19 mouse cellular contexts compared by ENCODE assay signal in genomic region chr4:7171637-7172417, GRCm38 (mm10).
DNase-seq lines count a peak whose midpoint lies in the region; ATAC-seq and TF ChIP-seq lines count a peak whose summit lies in the region.
"Had no signal": no experiment of that assay in that cellular context is flagged by ENCODE, and none has a peak within 500 bp of the region (broad histone marks: within the 10 kb centered on the region; RNA-seq: fewer than 3 reads in every experiment).

No protein-coding gene starts in this region.

- TF ChIP-seq CTCF in kidney, postnatal 0 days (IDR thresholded peaks at IDR 0.05; ENCODE audit: low read depth): no peak

- 64% methylated on average over 4 of the region's 4 CpGs for WGBS in kidney, postnatal 0 days
- 35% methylated on average over 4 of the region's 4 CpGs for WGBS in intestine, embryonic 15.5 days
- WGBS in large intestine, adult 2 months: 30% methylated on average over 4 of the region's 4 CpGs

- no peak overlapping the region for H3K9ac ChIP-seq in kidney, postnatal 0 days (ENCODE audit: low read depth, low read length)
- no peak overlapping the region for H3K9ac ChIP-seq in intestine, embryonic 15.5 days
- H3K9ac ChIP-seq: forebrain, embryonic 13.5 days; hindbrain, embryonic 15.5 days had no signal

- peak; percentile 28 for DNase-seq in kidney, postnatal 0 days (ENCODE audit: low spot score)
- DNase-seq in kidney, adult 18-20 months: no peak
- DNase-seq in large intestine, adult 2 months (ENCODE audit: low read depth, low spot score): peak; percentile 10
- no peak for DNase-seq in frontal cortex, adult 2 months (ENCODE audit: extremely low spot score in 1 of 2, low spot score in 1 of 2)
- DNase-seq in layer of hippocampus, adult 9-10 months (ENCODE audit: low spot score): no peak
- DNase-seq: adrenal gland, adult 8-10 months; adrenal gland, postnatal 36 days; cerebellum, adult 18-20 months; cerebellum, adult 9-10 months; cerebellum, postnatal 14 days; gastrocnemius, adult 2 months; gastrocnemius, postnatal 14 days; heart, adult 11 months had no signal

- H3K4me2 ChIP-seq in kidney, postnatal 0 days (ENCODE audit: low read length): no peak overlapping the region
- H3K4me2 ChIP-seq in intestine, embryonic 15.5 days (replicated peaks): no peak overlapping the region
- H3K4me2 ChIP-seq: forebrain, embryonic 13.5 days; heart, embryonic 11.5 days; hindbrain, embryonic 15.5 days had no signal

- no peaks in the 10 kb centered on the region for H3K27me3 ChIP-seq in kidney, postnatal 0 days (ENCODE audit: insufficient read depth, low read length)
- no peaks in the 10 kb centered on the region for H3K27me3 ChIP-seq in intestine, embryonic 15.5 days (replicated peaks)
- H3K27me3 ChIP-seq: forebrain, embryonic 13.5 days; hindbrain, embryonic 15.5 days had no signal

- peak; percentile 79; the same call in 1 of the 2 replicates for ATAC-seq in kidney, postnatal 0 days (replicated peaks; ENCODE audit: low FRiP score, low read depth)
- peak; percentile 6 for ATAC-seq in inflammation-experienced regulatory T-cells, adult 6 months
- peak; percentile 89 for ATAC-seq in intestine, embryonic 15.5 days

- no peaks in the 10 kb centered on the region for H3K4me1 ChIP-seq in kidney, postnatal 0 days (replicated peaks; ENCODE audit: insufficient read depth, low read length)
- no peaks in the 10 kb centered on the region for H3K4me1 ChIP-seq in intestine, embryonic 15.5 days (replicated peaks)
- H3K4me1 ChIP-seq: forebrain, embryonic 10.5 days; forebrain, embryonic 13.5 days; hindbrain, embryonic 15.5 days had no signal

- H3K9me3 ChIP-seq in kidney, postnatal 0 days (replicated peaks; ENCODE audit: low read length): no peaks in the 10 kb centered on the region
- H3K9me3 ChIP-seq in intestine, embryonic 15.5 days: no peaks in the 10 kb centered on the region
- H3K9me3 ChIP-seq: forebrain, embryonic 13.5 days; hindbrain, embryonic 15.5 days had no signal

- H3K4me3 ChIP-seq in kidney, postnatal 0 days (replicated peaks; ENCODE audit: low read depth, low read length): no peak overlapping the region
- H3K4me3 ChIP-seq in intestine, embryonic 15.5 days (replicated peaks): no peak overlapping the region
- H3K4me3 ChIP-seq: forebrain, embryonic 10.5 days; forebrain, embryonic 13.5 days; gastrocnemius, adult 2 months; hindbrain, embryonic 15.5 days had no signal

- H3K27ac ChIP-seq in kidney, postnatal 0 days: peak overlapping the region; percentile 36; the same call in 1 of the 2 replicates
- H3K27ac ChIP-seq in intestine, embryonic 15.5 days: no peak overlapping the region
- H3K27ac ChIP-seq: forebrain, embryonic 10.5 days; forebrain, embryonic 13.5 days; gastrocnemius, adult 2 months; hindbrain, embryonic 15.5 days had no signal

- H3K36me3 ChIP-seq in kidney, postnatal 0 days (ENCODE audit: insufficient read depth, low read length): no peaks in the 10 kb centered on the region
- no peaks in the 10 kb centered on the region for H3K36me3 ChIP-seq in intestine, embryonic 15.5 days
- H3K36me3 ChIP-seq: forebrain, embryonic 10.5 days; hindbrain, embryonic 15.5 days had no signal

Comparison
In these comparisons a context has a peak if more than half of its experiments do, and no peak if none do; other contexts are left out.
1. DNase-seq: peak in kidney, postnatal 0 days (single experiment) and large intestine, adult 2 months (single experiment); none in kidney, adult 18-20 months (single experiment), frontal cortex, adult 2 months (0 of 2) and layer of hippocampus, adult 9-10 months (single experiment).
2. ATAC-seq: peak in every context shown above with its lines; median percentile 89 in intestine, embryonic 15.5 days; 79 in kidney, postnatal 0 days; 6 in inflammation-experienced regulatory T-cells, adult 6 months.